ENCODE assay signal across 22 mouse cellular contexts in genomic region chr2:30401581-30401980, GRCm38 (mm10). TPM values are rescaled to one million over a fixed set of nuclear protein-coding genes. Genes with fewer than 3 reads are reported as not detected.
DNase-seq lines count a peak whose midpoint lies in the region; ATAC-seq and TF ChIP-seq lines count a peak whose summit lies in the region.
"Had no signal": no experiment of that assay in that cellular context is flagged by ENCODE, and none has a peak within 500 bp of the region (broad histone marks: within the 10 kb centered on the region; RNA-seq: fewer than 3 reads in every experiment).

No protein-coding gene starts in this region.

- H3K27me3 ChIP-seq in cerebellum, adult 2 months (ENCODE audit: control insufficient read depth, insufficient read depth, low read length), result no peaks in the 10 kb centered on the region
- no peaks in the 10 kb centered on the region for H3K27me3 ChIP-seq in heart, postnatal 0 days (ENCODE audit: control insufficient read depth, insufficient read depth, low read length)
- H3K27me3 ChIP-seq in midbrain, embryonic 10.5 days (ENCODE audit: low read depth, poor library complexity, severe bottlenecking), result peaks cover 13% of the 10 kb centered on the region
- H3K27me3 ChIP-seq in midbrain, embryonic 14.5 days (ENCODE audit: control insufficient read depth, insufficient read depth, low read length), result no peaks in the 10 kb centered on the region
- H3K27me3 ChIP-seq in myocyte (ENCODE audit: control insufficient read depth, insufficient read depth, insufficient read length), result no peaks in the 10 kb centered on the region
- H3K27me3 ChIP-seq: CH12.LX; heart, embryonic 12.5 days; hindbrain, embryonic 15.5 days; Patski had no signal

- H3K79me2 ChIP-seq in myocyte (ENCODE audit: control insufficient read depth, insufficient read depth), result no peaks in the 10 kb centered on the region

- peaks cover 83% of the 10 kb centered on the region for H3K36me3 ChIP-seq in heart, postnatal 0 days (replicated peaks; ENCODE audit: control insufficient read depth, insufficient read depth, low read length)
- H3K36me3 ChIP-seq in midbrain, embryonic 10.5 days, result peaks cover 81% of the 10 kb centered on the region
- peaks cover 89% of the 10 kb centered on the region for H3K36me3 ChIP-seq in midbrain, embryonic 14.5 days (ENCODE audit: control insufficient read depth, insufficient read depth, low read length)
- H3K36me3 ChIP-seq in myocyte (ENCODE audit: control insufficient read depth, insufficient read depth), result peaks cover 4% of the 10 kb centered on the region

- intact Hi-C loops in heart, postnatal 14 days (cut with DNase I), result loop anchor here (5.0 kb wide), 1 partner anchor 34 kb away; no protein-coding TSS in a partner anchor

- H3K4me3 ChIP-seq in cerebellum, adult 2 months (replicated peaks; ENCODE audit: insufficient read depth, low read depth, low read length), result no peak overlapping the region
- no peak overlapping the region for H3K4me3 ChIP-seq in heart, postnatal 0 days (ENCODE audit: low read depth, low read length)
- no peak overlapping the region for H3K4me3 ChIP-seq in midbrain, embryonic 10.5 days
- no peak overlapping the region for H3K4me3 ChIP-seq in midbrain, embryonic 14.5 days (replicated peaks; ENCODE audit: low read depth, low read length)
- no peak overlapping the region for H3K4me3 ChIP-seq in myocyte
- H3K4me3 ChIP-seq: embryonic facial prominence, embryonic 10.5 days; heart, embryonic 12.5 days; hindbrain, embryonic 15.5 days had no signal

- peaks cover 59% of the 10 kb centered on the region for H3K4me1 ChIP-seq in cerebellum, adult 2 months (ENCODE audit: control insufficient read depth, insufficient read depth, low read length)
- H3K4me1 ChIP-seq in heart, postnatal 0 days (ENCODE audit: control insufficient read depth, insufficient read depth), result 0 out of 2 replicates have a peak, but pooled peaks cover 5% of the 10 kb centered on the region
- H3K4me1 ChIP-seq in midbrain, embryonic 10.5 days, result peaks cover 52% of the 10 kb centered on the region
- peaks cover 12% of the 10 kb centered on the region; the same call in 1 of the 2 replicates for H3K4me1 ChIP-seq in midbrain, embryonic 14.5 days (ENCODE audit: control insufficient read depth, insufficient read depth, low read length)

- 0 out of 2 replicates have a peak overlapping the region, but pooled peaks have one; percentile 9 for H3K9ac ChIP-seq in heart, postnatal 0 days (replicated peaks; ENCODE audit: low read depth, low read length)
- H3K9ac ChIP-seq in midbrain, embryonic 14.5 days (replicated peaks; ENCODE audit: low read length), result no peak overlapping the region
- H3K9ac ChIP-seq: heart, embryonic 12.5 days; hindbrain, embryonic 15.5 days had no signal

- H3K4me2 ChIP-seq in heart, postnatal 0 days (ENCODE audit: low read depth, low read length), result no peak overlapping the region
- H3K4me2 ChIP-seq in midbrain, embryonic 14.5 days (ENCODE audit: low read length), result no peak overlapping the region
- H3K4me2 ChIP-seq in myocyte (ENCODE audit: low read depth), result no peak overlapping the region
- H3K4me2 ChIP-seq: heart, embryonic 12.5 days; hindbrain, embryonic 15.5 days had no signal

- WGBS in cerebellum, adult 2 months, result 12% methylated on average over 1 of the region's 1 CpGs
- WGBS in heart, postnatal 0 days, result 33% methylated on average over 1 of the region's 1 CpGs
- WGBS in midbrain, embryonic 10.5 days, result 90% methylated on average over 1 of the region's 1 CpGs
- WGBS in midbrain, embryonic 14.5 days, result 93% methylated on average over 1 of the region's 1 CpGs

- peak overlapping the region; percentile 44 for H3K27ac ChIP-seq in cerebellum, adult 2 months (ENCODE audit: insufficient read depth, low read length)
- H3K27ac ChIP-seq in heart, postnatal 0 days (ENCODE audit: low read depth), result no peak overlapping the region
- H3K27ac ChIP-seq in midbrain, embryonic 10.5 days (replicated peaks), result peak overlapping the region; percentile 90
- no peak overlapping the region for H3K27ac ChIP-seq in midbrain, embryonic 14.5 days (replicated peaks; ENCODE audit: low read depth, low read length)
- H3K27ac ChIP-seq: embryonic facial prominence, embryonic 10.5 days; hindbrain, embryonic 15.5 days had no signal

- DNase-seq in cerebellum, adult 2 months, result peak in 1 of 2 experiments; percentile 56
- no peak for DNase-seq in cerebellum, postnatal 14 days
- DNase-seq in heart, postnatal 0 days (ENCODE audit: low spot score), result no peak
- DNase-seq in heart, postnatal 14 days, result no peak
- DNase-seq in midbrain, embryonic 10.5 days (ENCODE audit: low spot score), result no peak
- no peak for DNase-seq in midbrain, embryonic 14.5 days
- DNase-seq in adipocyte (ENCODE audit: low spot score), result no peak
- DNase-seq: adrenal gland, adult 2 months; adrenal gland, postnatal 25 days; gastrocnemius, postnatal 14 days; heart, postnatal 4 days; kidney, adult 8-10 months had no signal

- ATAC-seq in heart, postnatal 0 days (ENCODE audit: insufficient read depth, low read depth), result no peak
- no peak for ATAC-seq in midbrain, embryonic 14.5 days (ENCODE audit: low FRiP score, low TSS enrichment)
- ATAC-seq: activated CD4-positive, CD25-positive, alpha-beta regulatory T cell, adult 4 months; forebrain, embryonic 14.5 days; inflammation-experienced regulatory T-cells, adult 6 months; intestine, postnatal 0 days; Patski had no signal

- no peak for TF ChIP-seq EP300 in heart, postnatal 0 days (IDR thresholded peaks at IDR 0.05; ENCODE audit: low read depth)

- no peaks in the 10 kb centered on the region for H3K9me3 ChIP-seq in heart, postnatal 0 days (replicated peaks; ENCODE audit: control insufficient read depth, low read length)
- no peaks in the 10 kb centered on the region for H3K9me3 ChIP-seq in midbrain, embryonic 10.5 days (replicated peaks)
- H3K9me3 ChIP-seq in midbrain, embryonic 14.5 days (ENCODE audit: control insufficient read depth, low read length), result no peaks in the 10 kb centered on the region
- H3K9me3 ChIP-seq: embryonic facial prominence, embryonic 10.5 days; heart, embryonic 12.5 days; hindbrain, embryonic 15.5 days had no signal

- no peak for TF ChIP-seq CTCF in cerebellum, adult 2 months (IDR thresholded peaks at IDR 0.05; ENCODE audit: borderline replicate concordance, insufficient read depth, low read depth, low read length)
- no peak for TF ChIP-seq CTCF in heart, postnatal 0 days (IDR thresholded peaks at IDR 0.05; ENCODE audit: low read depth)

- TF ChIP-seq POLR2A in cerebellum, adult 2 months (IDR thresholded peaks at IDR 0.05; ENCODE audit: borderline replicate concordance, insufficient read depth, low read length), result no peak
- no peak for TF ChIP-seq POLR2A in myocyte (IDR thresholded peaks at IDR 0.05; ENCODE audit: insufficient read length, low read depth)

- H3ac ChIP-seq in myocyte (ENCODE audit: control insufficient read depth, insufficient read length), result no peak overlapping the region

TF ChIP-seq in myocyte, 11 proteins besides CTCF, POLR2A, EP300 and RAD21 (continues in another document):
- no peak for TF ChIP-seq MYOD1 (IDR thresholded peaks at IDR 0.05; ENCODE audit: control insufficient read depth in 1 of 3, insufficient read length in 2 of 3, low read depth in 2 of 3)

RNA-seq across cellular contexts. Expression of gene Dolpp1, which starts 9.5 kb away (rescaled TPM):
- polyA plus RNA-seq in cerebellum, adult 2 months (2012; rRNA removed), result 50.5 and 55.9 TPM in 2 replicates
- 40.6 and 56.4 TPM in 2 replicates for total RNA-seq in heart, postnatal 0 days (2014; rRNA removed; ENCODE audit: low replicate concordance)
- 14.4 and 15.0 TPM in 2 replicates for polyA plus RNA-seq in heart, postnatal 0 days (2015; fragmentation: Nextera tagmentation; extraction: Ambion mirVana)
- 10 to 100 TPM; 11.4 to 12.1 TPM for total RNA-seq in heart, postnatal 14 days (2021)
- 53.2 and 62.7 TPM in 2 replicates for polyA plus RNA-seq in midbrain, embryonic 10.5 days (2016; fragmentation: Nextera tagmentation; extraction: Ambion mirVana)
- 56.3 and 57.2 TPM in 2 replicates for polyA plus RNA-seq in midbrain, embryonic 14.5 days (2014; fragmentation: Nextera tagmentation; extraction: Ambion mirVana)
- polyA plus RNA-seq in myocyte (2012; fragmentation: generic; extraction: Trizol), result 15.7 TPM

RNA-seq across cellular contexts. Expression of gene Crat, which starts 14.0 kb away (rescaled TPM):
- 50.9 and 52.1 TPM in 2 replicates for polyA plus RNA-seq in cerebellum, adult 2 months (2012; rRNA removed)
- total RNA-seq in heart, postnatal 0 days (2014; rRNA removed; ENCODE audit: low replicate concordance), result 351 and 413 TPM in 2 replicates
- 263 and 266 TPM in 2 replicates for polyA plus RNA-seq in heart, postnatal 0 days (2015; fragmentation: Nextera tagmentation; extraction: Ambion mirVana)
- 100 to 1,000 TPM; 441 to 477 TPM for total RNA-seq in heart, postnatal 14 days (2021)
- polyA plus RNA-seq in midbrain, embryonic 10.5 days (2016; fragmentation: Nextera tagmentation; extraction: Ambion mirVana), result 22.5 and 23.7 TPM in 2 replicates
- polyA plus RNA-seq in midbrain, embryonic 14.5 days (2014; fragmentation: Nextera tagmentation; extraction: Ambion mirVana), result 22.2 and 24.0 TPM in 2 replicates
- 42.2 TPM for polyA plus RNA-seq in myocyte (2012; fragmentation: generic; extraction: Trizol)

RNA-seq across cellular contexts. Expression of gene Ptpa, which starts 14.3 kb away (rescaled TPM):
- polyA plus RNA-seq in cerebellum, adult 2 months (2012; rRNA removed), result 204 and 207 TPM in 2 replicates
- 109 and 112 TPM in 2 replicates for total RNA-seq in heart, postnatal 0 days (2014; rRNA removed; ENCODE audit: low replicate concordance)
- polyA plus RNA-seq in heart, postnatal 0 days (2015; fragmentation: Nextera tagmentation; extraction: Ambion mirVana), result 92.4 TPM in 2 replicates
- 100 to 1,000 TPM in 1 of 2 experiments, 10 to 100 TPM in 1; 99.1 to 109 TPM for total RNA-seq in heart, postnatal 14 days (2021)
- 151 and 152 TPM in 2 replicates for polyA plus RNA-seq in midbrain, embryonic 10.5 days (2016; fragmentation: Nextera tagmentation; extraction: Ambion mirVana)
- 86.7 and 115 TPM in 2 replicates for polyA plus RNA-seq in midbrain, embryonic 14.5 days (2014; fragmentation: Nextera tagmentation; extraction: Ambion mirVana)
- polyA plus RNA-seq in myocyte (2012; fragmentation: generic; extraction: Trizol), result 151 TPM

RNA-seq across cellular contexts. Expression of gene Miga2, which starts 37.5 kb away (rescaled TPM):
- polyA plus RNA-seq in cerebellum, adult 2 months (2012; rRNA removed), result 108 and 114 TPM in 2 replicates
- total RNA-seq in heart, postnatal 0 days (2014; rRNA removed; ENCODE audit: low replicate concordance), result 82.6 and 105 TPM in 2 replicates
- 31.9 and 32.6 TPM in 2 replicates for polyA plus RNA-seq in heart, postnatal 0 days (2015; fragmentation: Nextera tagmentation; extraction: Ambion mirVana)
- total RNA-seq in heart, postnatal 14 days (2021), result 10 to 100 TPM; 74.7 to 80.0 TPM
- polyA plus RNA-seq in midbrain, embryonic 10.5 days (2016; fragmentation: Nextera tagmentation; extraction: Ambion mirVana), result 27.8 and 29.6 TPM in 2 replicates
- 26.1 and 29.7 TPM in 2 replicates for polyA plus RNA-seq in midbrain, embryonic 14.5 days (2014; fragmentation: Nextera tagmentation; extraction: Ambion mirVana)
- polyA plus RNA-seq in myocyte (2012; fragmentation: generic; extraction: Trizol), result 13.6 TPM

RNA-seq across cellular contexts. Expression of gene Sh3glb2, which starts 42.4 kb away (rescaled TPM):
- 509 and 525 TPM in 2 replicates for polyA plus RNA-seq in cerebellum, adult 2 months (2012; rRNA removed)
- total RNA-seq in heart, postnatal 0 days (2014; rRNA removed; ENCODE audit: low replicate concordance), result 204 and 234 TPM in 2 replicates
- 89.5 and 93.8 TPM in 2 replicates for polyA plus RNA-seq in heart, postnatal 0 days (2015; fragmentation: Nextera tagmentation; extraction: Ambion mirVana)
- 10 to 100 TPM; 50.6 to 56.2 TPM for total RNA-seq in heart, postnatal 14 days (2021)
- 70.7 and 84.7 TPM in 2 replicates for polyA plus RNA-seq in midbrain, embryonic 10.5 days (2016; fragmentation: Nextera tagmentation; extraction: Ambion mirVana)
- polyA plus RNA-seq in midbrain, embryonic 14.5 days (2014; fragmentation: Nextera tagmentation; extraction: Ambion mirVana), result 129 and 183 TPM in 2 replicates
- polyA plus RNA-seq in myocyte (2012; fragmentation: generic; extraction: Trizol), result 73.7 TPM

Comparison
In these comparisons a context has a peak if more than half of its experiments do, and no peak if none do; other contexts are left out.
1. H3K27ac ChIP-seq: peak in cerebellum, adult 2 months (single experiment) and midbrain, embryonic 10.5 days (single experiment); none in heart, postnatal 0 days (single experiment) and midbrain, embryonic 14.5 days (single experiment).